ENCODE assay signal across 8 mouse cellular contexts in the genomic region with DNA sequence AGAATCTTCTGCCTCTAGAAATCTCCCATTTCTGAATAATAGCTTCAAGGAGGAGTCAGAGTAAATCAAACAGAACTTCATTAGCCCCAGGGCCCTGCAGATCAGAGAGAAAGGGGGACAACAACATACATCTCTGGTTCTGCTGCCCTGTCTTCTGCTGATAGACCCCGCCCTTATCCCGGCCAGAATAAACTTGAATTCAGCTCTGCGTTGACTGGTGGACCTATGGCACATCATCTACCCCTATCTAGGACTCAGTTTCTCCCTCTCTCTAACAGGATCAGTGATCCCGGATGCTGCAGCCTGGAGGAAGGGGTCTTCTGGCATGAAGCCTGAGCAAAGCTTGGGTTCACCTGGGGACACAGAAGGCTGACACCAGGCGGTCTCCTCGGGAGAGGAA. TPM values are rescaled to one million over a fixed set of nuclear protein-coding genes. Genes with fewer than 3 reads are reported as not detected.
DNase-seq lines count a peak whose midpoint lies in the region; ATAC-seq and TF ChIP-seq lines count a peak whose summit lies in the region.

No protein-coding gene starts in this region.

- no peak overlapping the region for H3K27ac ChIP-seq in cerebellum, adult 2 months (ENCODE audit: insufficient read depth, low read length)
- no peak overlapping the region; the same call in 1 of the 2 replicates for H3K27ac ChIP-seq in spleen, adult 2 months (ENCODE audit: insufficient read depth, low read length)
- no peak overlapping the region for H3K27ac ChIP-seq in liver, embryonic 11.5 days (ENCODE audit: low read depth, low read length)
- no peak overlapping the region for H3K27ac ChIP-seq in stomach, postnatal 0 days (replicated peaks)

- no peaks in the 10 kb centered on the region for H3K9me3 ChIP-seq in liver, embryonic 11.5 days (ENCODE audit: control insufficient read depth, low read length)
- no peaks in the 10 kb centered on the region for H3K9me3 ChIP-seq in stomach, postnatal 0 days (ENCODE audit: control insufficient read depth, low read length)

- H3K4me2 ChIP-seq in liver, embryonic 11.5 days: peak overlapping the region; percentile 95
- H3K4me2 ChIP-seq in stomach, postnatal 0 days (replicated peaks; ENCODE audit: low read depth): peak overlapping the region; percentile 86

- TF ChIP-seq POLR2A in cerebellum, adult 2 months (IDR thresholded peaks at IDR 0.05; ENCODE audit: borderline replicate concordance, insufficient read depth, low read length): no peak
- TF ChIP-seq POLR2A in spleen, adult 2 months (IDR thresholded peaks at IDR 0.05; ENCODE audit: low read depth, low read length): no peak

- 30% methylated on average over 6 of the region's 6 CpGs for WGBS in cerebellum, adult 2 months
- 32% methylated on average over 6 of the region's 6 CpGs for WGBS in spleen, adult 2 months
- 17% methylated on average over 6 of the region's 6 CpGs for WGBS in liver, embryonic 11.5 days
- 30% methylated on average over 6 of the region's 6 CpGs for WGBS in stomach, postnatal 0 days

- H3K36me3 ChIP-seq in spleen, adult 2 months (ENCODE audit: control insufficient read depth, insufficient read depth, low read length): no peaks in the 10 kb centered on the region
- H3K36me3 ChIP-seq in liver, embryonic 11.5 days (ENCODE audit: control insufficient read depth, insufficient read depth, low read length): no peaks in the 10 kb centered on the region
- H3K36me3 ChIP-seq in stomach, postnatal 0 days (ENCODE audit: control insufficient read depth, insufficient read depth, low read length): no peaks in the 10 kb centered on the region

- H3K27me3 ChIP-seq in cerebellum, adult 2 months (ENCODE audit: control insufficient read depth, insufficient read depth, low read length): no peaks in the 10 kb centered on the region
- peaks cover 5% of the 10 kb centered on the region for H3K27me3 ChIP-seq in spleen, adult 2 months (ENCODE audit: control insufficient read depth, insufficient read depth, low read length)
- H3K27me3 ChIP-seq in liver, embryonic 11.5 days (replicated peaks; ENCODE audit: control insufficient read depth, insufficient read depth, low read length): peaks cover 26% of the 10 kb centered on the region
- no peaks in the 10 kb centered on the region for H3K27me3 ChIP-seq in stomach, postnatal 0 days (ENCODE audit: control insufficient read depth, insufficient read depth, low read length)

- no peak for TF ChIP-seq CTCF in cerebellum, adult 2 months (IDR thresholded peaks at IDR 0.05; ENCODE audit: borderline replicate concordance, insufficient read depth, low read depth, low read length)
- no peak for TF ChIP-seq CTCF in spleen, adult 2 months (IDR thresholded peaks at IDR 0.05; ENCODE audit: extremely low read depth, insufficient read depth, insufficient read length, insufficient replicate concordance)
- TF ChIP-seq CTCF in stomach, postnatal 0 days (IDR thresholded peaks at IDR 0.05; ENCODE audit: low read depth): no peak

- DNase-seq in cerebellum, adult 2 months: no peak
- no peak for DNase-seq in cerebellum, adult 9-11 months
- DNase-seq in spleen, adult 2 months (ENCODE audit: low read depth in 1 of 2, low spot score in 2 of 2): no peak
- DNase-seq in spleen, postnatal 36 days (ENCODE audit: low spot score in 2 of 2): no peak
- peak; percentile 49 for DNase-seq in liver, embryonic 11.5 days (ENCODE audit: low spot score)
- DNase-seq in stomach, postnatal 0 days (ENCODE audit: low spot score): no peak
- DNase-seq in layer of hippocampus, adult 9-11 months: no peak
- DNase-seq in layer of hippocampus, adult 11-12 months (ENCODE audit: low spot score): no peak

- TF ChIP-seq EP300 in stomach, postnatal 0 days (optimal IDR thresholded peaks at IDR 0.05): no peak

- no peak overlapping the region; the same call in 1 of the 2 replicates for H3K9ac ChIP-seq in liver, embryonic 11.5 days (ENCODE audit: low read depth, low read length)
- H3K9ac ChIP-seq in stomach, postnatal 0 days (ENCODE audit: low read length): no peak overlapping the region

- peaks cover 4% of the 10 kb centered on the region for H3K4me1 ChIP-seq in cerebellum, adult 2 months (ENCODE audit: control insufficient read depth, insufficient read depth, low read length)
- H3K4me1 ChIP-seq in spleen, adult 2 months (ENCODE audit: control insufficient read depth, insufficient read depth, insufficient read length): no peaks in the 10 kb centered on the region; the same call in 1 of the 2 replicates
- peaks cover 9% of the 10 kb centered on the region for H3K4me1 ChIP-seq in liver, embryonic 11.5 days (replicated peaks; ENCODE audit: control insufficient read depth, insufficient read depth, low read length)
- H3K4me1 ChIP-seq in stomach, postnatal 0 days (replicated peaks; ENCODE audit: control insufficient read depth, insufficient read depth): peaks cover 13% of the 10 kb centered on the region

- peak overlapping the region; percentile 59 for H3K4me3 ChIP-seq in cerebellum, adult 2 months (replicated peaks; ENCODE audit: insufficient read depth, low read depth, low read length)
- H3K4me3 ChIP-seq in spleen, adult 2 months (ENCODE audit: extremely low read depth, insufficient read depth, insufficient read length): peak overlapping the region; percentile 62; the same call in 1 of the 2 replicates
- H3K4me3 ChIP-seq in liver, embryonic 11.5 days (ENCODE audit: low read depth, low read length): peak overlapping the region; percentile 61
- H3K4me3 ChIP-seq in stomach, postnatal 0 days (ENCODE audit: low read depth, low read length): peak overlapping the region; percentile 41

- peak; percentile 58 for ATAC-seq in liver, embryonic 11.5 days (replicated peaks; ENCODE audit: low FRiP score)
- ATAC-seq in stomach, postnatal 0 days (ENCODE audit: low FRiP score, low TSS enrichment): no peak

RNA-seq across cellular contexts. Expression of gene Kcnq4, which starts 17.8 kb away (rescaled TPM):
- 12.4 and 15.2 TPM in 2 replicates for polyA plus RNA-seq in cerebellum, adult 2 months (2012; rRNA removed)
- 0.65 and 0.98 TPM in 2 replicates for polyA plus RNA-seq in spleen, adult 2 months (2012; rRNA removed)
- 0.57 and 0.90 TPM in 2 replicates for polyA plus RNA-seq in liver, embryonic 11.5 days (2014; fragmentation: Nextera tagmentation; extraction: Ambion mirVana)
- polyA plus RNA-seq in stomach, postnatal 0 days (2015; fragmentation: Nextera tagmentation; extraction: Ambion mirVana): 2.2 and 2.7 TPM in 2 replicates
